Mouse (Mus musculus) adrenal gland, adult 8-10 months (tissue): ENCODE measurements around the gene Nlrc4. TPM values are rescaled to one million over a fixed set of nuclear protein-coding genes. Genes with fewer than 3 reads are reported as not detected.
"Not testable (repeated sequence)": the region's sequence is repeated elsewhere in the genome, so short reads cannot be mapped to it uniquely, and the experiment has no call there.

Experiments
- DNase-seq: peaks from one replicate; pipeline ENCODE4 v3.0.0; 2022
- total RNA-seq, 4 experiments: library from RNA; stranded (reverse); gene quantifications; 2 replicates each; pipeline ENCODE4 v1.2.4; 2022

Gene Nlrc4
- 1 to 10 TPM in 1 of 4 experiments, under 1 TPM in 3; 0.56 to 1.2 (median 0.92) TPM for total RNA-seq

GRCm38 (mm10) chr17:74458711-74459408 is at the start of gene Nlrc4:
Gene Nlrc4 (minus strand): TSS chr17:74459142.
- no peak for DNase-seq

GRCm38 (mm10) chr17:74508600-74508999 is 49.7 kb upstream of the Nlrc4 start:
- no peak for DNase-seq

- DNase-seq = no peak
Measured at GRCm38 (mm10) chr17:74507934-74508333, 49.0 kb upstream of the Nlrc4 start.

GRCm38 (mm10) chr17:74501085-74501484 is 42.1 kb upstream of the Nlrc4 start:
- no peak for DNase-seq

- no peak for DNase-seq
Measured at GRCm38 (mm10) chr17:74500204-74500603, 41.3 kb upstream of the Nlrc4 start.

GRCm38 (mm10) chr17:74491565-74491964 is 32.6 kb upstream of the Nlrc4 start:
- DNase-seq = no peak

GRCm38 (mm10) chr17:74489901-74490220 is 30.9 kb upstream of the Nlrc4 start:
- no peak for DNase-seq

GRCm38 (mm10) chr17:74489024-74489900 is 30.3 kb upstream of the Nlrc4 start, which contains the start of gene Yipf4:
Gene Yipf4 (plus strand): TSS chr17:74489493.
- DNase-seq = peak; percentile 95

- no peak for DNase-seq
Measured at GRCm38 (mm10) chr17:74480361-74481069, 21.6 kb upstream of the Nlrc4 start.

GRCm38 (mm10) chr17:74470133-74470532 is 11.2 kb upstream of the Nlrc4 start:
- not testable (repeated sequence) for DNase-seq

GRCm38 (mm10) chr17:74467981-74468380 is 9.0 kb upstream of the Nlrc4 start:
- not testable (repeated sequence) for DNase-seq

GRCm38 (mm10) chr17:74463510-74463909 is 4.6 kb upstream of the Nlrc4 start:
- no peak for DNase-seq

- no peak for DNase-seq
Measured at GRCm38 (mm10) chr17:74457972-74458677, 817 bp downstream of the Nlrc4 start.

GRCm38 (mm10) chr17:74456825-74457224 is 2.1 kb downstream of the Nlrc4 start:
- DNase-seq = no peak

- no peak for DNase-seq
Measured at GRCm38 (mm10) chr17:74455426-74455825, 3.5 kb downstream of the Nlrc4 start.

- DNase-seq = no peak
Measured at GRCm38 (mm10) chr17:74454660-74455059, 4.3 kb downstream of the Nlrc4 start.

GRCm38 (mm10) chr17:74453928-74454327 is 5.0 kb downstream of the Nlrc4 start:
- DNase-seq = no peak

- no peak for DNase-seq
Measured at GRCm38 (mm10) chr17:74449776-74450175, 9.2 kb downstream of the Nlrc4 start.

GRCm38 (mm10) chr17:74440486-74440885 is 18.5 kb downstream of the Nlrc4 start:
- DNase-seq = no peak

GRCm38 (mm10) chr17:74437762-74438161 is 21.2 kb downstream of the Nlrc4 start:
- DNase-seq = no peak

- DNase-seq = no peak
Measured at GRCm38 (mm10) chr17:74432631-74433030, 26.3 kb downstream of the Nlrc4 start.

- DNase-seq = peak; percentile 8
Measured at GRCm38 (mm10) chr17:74431481-74431880, 27.5 kb downstream of the Nlrc4 start.
